Mouse (Mus musculus) limb, embryonic 15.5 days (tissue): Measurements from ENCODE around the gene Cdh23. TPM values are rescaled to one million over a fixed set of nuclear protein-coding genes. Genes with fewer than 3 reads are reported as not detected.

ENCODE experiments used
- ATAC-seq: fragments of 200-750 bp; cut with Nextera tagmentation; 2 replicates; pipeline ENCODE4 v1.8.0; 2017; ENCODE audit warnings: low read depth, moderate TSS enrichment; ENCODE audit not compliant: insufficient number of reproducible peaks, low FRiP score, low TSS enrichment
- H3K27ac ChIP-seq: fragments of 300-500 bp; sonication (generic); 2 replicates; pipeline ENCODE4 v1.5.1; 2015; ENCODE audit warnings: moderate library complexity, mild to moderate bottlenecking, inconsistent platforms
- H3K27me3 ChIP-seq: fragments of 300-500 bp; sonication (generic); 2 replicates; pipeline ENCODE4 v1.6.1; 2015; ENCODE audit warnings: inconsistent platforms
- H3K36me3 ChIP-seq: fragments of 300-500 bp; sonication (generic); 2 replicates; pipeline ENCODE4 v1.6.1; 2015; ENCODE audit warnings: inconsistent platforms
- H3K4me1 ChIP-seq: fragments of 300-500 bp; sonication (generic); 2 replicates; pipeline ENCODE4 v1.6.1; 2015; ENCODE audit warnings: inconsistent platforms
- H3K4me2 ChIP-seq: fragments of 300-500 bp; sonication (generic); 2 replicates; pipeline ENCODE4 v1.6.1; 2015; ENCODE audit warnings: mild to moderate bottlenecking, inconsistent platforms
- H3K4me3 ChIP-seq: fragments of 300-500 bp; sonication (generic); 2 replicates; pipeline ENCODE4 v1.5.1; 2015; ENCODE audit warnings: mild to moderate bottlenecking, inconsistent platforms
- H3K9ac ChIP-seq: fragments of 300-500 bp; sonication (generic); 2 replicates; pipeline ENCODE4 v1.6.1; 2015; ENCODE audit warnings: inconsistent platforms
- H3K9me3 ChIP-seq: fragments of 300-500 bp; sonication (generic); 2 replicates; pipeline ENCODE4 v1.6.1; 2016; ENCODE audit warnings: inconsistent platforms
- WGBS: fragments of 180-500 bp; shearing (Covaris S2); methylation state at CpG from one replicate; pipeline ENCODE4 v1.1.7; 2015; 5-methylcytosine and 5-hydroxymethylcytosine counted together
- polyA plus RNA-seq: library from polyadenylated mRNA; unstranded; fragments of >200 nt; fragmentation: Nextera tagmentation; extraction: Ambion mirVana; gene quantifications from 2 replicates; pipeline ENCODE4 v1.2.1, GENCODE M21; 2015

Cdh23 gene
- polyA plus RNA-seq, 1 experiment from 2014 or later: 1.6 TPM

- no peaks in the 10 kb centered on the region for H3K4me1 ChIP-seq
- 5% methylated on average over 4 of the region's 4 CpGs for WGBS
- H3K4me3 ChIP-seq: no peak overlapping the region
- H3K4me2 ChIP-seq: no peak overlapping the region
- H3K36me3 ChIP-seq: no peaks in the 10 kb centered on the region
- no peak overlapping the region for H3K27ac ChIP-seq
- H3K9me3 ChIP-seq: no peaks in the 10 kb centered on the region
- ATAC-seq: no peak
- 0 out of 2 replicates have a peak, but pooled peaks cover 6% of the 10 kb centered on the region for H3K27me3 ChIP-seq
- no peak overlapping the region for H3K9ac ChIP-seq
These were observed 197.8 kb downstream of the Cdh23 start for GRCm38 (mm10) chr10:60498538-60498937.

- H3K27ac ChIP-seq: no peak overlapping the region
- 30% methylated on average over 6 of the region's 6 CpGs for WGBS
- H3K9me3 ChIP-seq: no peaks in the 10 kb centered on the region
- 0 out of 2 replicates have a peak, but pooled peaks cover 6% of the 10 kb centered on the region for H3K27me3 ChIP-seq
- 0 out of 2 replicates have a peak, but pooled peaks cover 4% of the 10 kb centered on the region for H3K4me1 ChIP-seq
- H3K36me3 ChIP-seq: no peaks in the 10 kb centered on the region
- no peak overlapping the region for H3K4me3 ChIP-seq
- ATAC-seq: no peak
- no peak overlapping the region for H3K4me2 ChIP-seq
- no peak overlapping the region for H3K9ac ChIP-seq
These were observed 201.2 kb downstream of the Cdh23 start for GRCm38 (mm10) chr10:60495070-60495469.

- Histone ChIP-seq H3K36me3 (no peaks in the 10 kb centered on the region), H3K4me3 (no peak overlapping the region), H3K4me2 (no peak overlapping the region), H3K4me1 (peaks cover 7% of the 10 kb centered on the region; the same call in 1 of the 2 replicates), H3K9me3 (no peaks in the 10 kb centered on the region), H3K27me3 (0 out of 2 replicates have a peak, but pooled peaks cover 6% of the 10 kb centered on the region), H3K9ac (no peak overlapping the region), H3K27ac (no peak overlapping the region)
- 54% methylated on average over 2 of the region's 2 CpGs for WGBS
- ATAC-seq: no peak
These were observed 204.8 kb downstream of the Cdh23 start for GRCm38 (mm10) chr10:60491538-60491937.

GRCm38 (mm10) chr10:60481381-60481780, 214.9 kb downstream of the Cdh23 start:
- Histone ChIP-seq H3K4me1 (no peaks in the 10 kb centered on the region), H3K27ac (no peak overlapping the region), H3K4me2 (no peak overlapping the region), H3K9me3 (no peaks in the 10 kb centered on the region; the same call in 1 of the 2 replicates), H3K4me3 (no peak overlapping the region), H3K9ac (no peak overlapping the region), H3K36me3 (no peaks in the 10 kb centered on the region), H3K27me3 (peaks cover 8% of the 10 kb centered on the region)
- WGBS: 86% methylated on average over 6 of the region's 6 CpGs
- no peak for ATAC-seq

- no peaks in the 10 kb centered on the region for H3K4me1 ChIP-seq
- no peak overlapping the region for H3K4me2 ChIP-seq
- ATAC-seq: no peak
- H3K27ac ChIP-seq: no peak overlapping the region
- no peak overlapping the region for H3K9ac ChIP-seq
- H3K36me3 ChIP-seq: no peaks in the 10 kb centered on the region
- peaks cover 21% of the 10 kb centered on the region for H3K27me3 ChIP-seq
- no peak overlapping the region for H3K4me3 ChIP-seq
- WGBS: 65% methylated on average over 5 of the region's 5 CpGs
- H3K9me3 ChIP-seq: no peaks in the 10 kb centered on the region
These were observed 221.7 kb downstream of the Cdh23 start for GRCm38 (mm10) chr10:60474549-60474948.

GRCm38 (mm10) chr10:60473782-60474322, 222.4 kb downstream of the Cdh23 start:
- Histone ChIP-seq H3K36me3 (no peaks in the 10 kb centered on the region), H3K27ac (no peak overlapping the region), H3K9me3 (no peaks in the 10 kb centered on the region), H3K4me2 (no peak overlapping the region), H3K4me1 (no peaks in the 10 kb centered on the region), H3K27me3 (peaks cover 20% of the 10 kb centered on the region), H3K4me3 (no peak overlapping the region), H3K9ac (no peak overlapping the region)
- WGBS: 58% methylated on average over 9 of the region's 9 CpGs
- ATAC-seq: no peak

GRCm38 (mm10) chr10:60467752-60468151, 228.5 kb downstream of the Cdh23 start:
- Histone ChIP-seq H3K36me3 (no peaks in the 10 kb centered on the region), H3K4me3 (no peak overlapping the region), H3K9ac (no peak overlapping the region), H3K27me3 (no peaks in the 10 kb centered on the region), H3K27ac (no peak overlapping the region), H3K4me1 (no peaks in the 10 kb centered on the region), H3K9me3 (no peaks in the 10 kb centered on the region), H3K4me2 (no peak overlapping the region)
- no peak for ATAC-seq
- WGBS: 46% methylated on average over 4 of the region's 4 CpGs

- H3K4me3 ChIP-seq: no peak overlapping the region
- 54% methylated on average over 13 of the region's 13 CpGs for WGBS
- no peak overlapping the region for H3K9ac ChIP-seq
- no peak for ATAC-seq
- no peak overlapping the region for H3K4me2 ChIP-seq
- H3K36me3 ChIP-seq: no peaks in the 10 kb centered on the region
- H3K27ac ChIP-seq: no peak overlapping the region
- H3K27me3 ChIP-seq: no peaks in the 10 kb centered on the region
- H3K4me1 ChIP-seq: no peaks in the 10 kb centered on the region
- no peaks in the 10 kb centered on the region for H3K9me3 ChIP-seq
These were observed 232.2 kb downstream of the Cdh23 start for GRCm38 (mm10) chr10:60463953-60464647.

GRCm38 (mm10) chr10:60456662-60457397, 239.5 kb downstream of the Cdh23 start:
- Histone ChIP-seq H3K36me3 (no peaks in the 10 kb centered on the region), H3K27me3 (no peaks in the 10 kb centered on the region; the same call in 1 of the 2 replicates), H3K9ac (no peak overlapping the region), H3K4me3 (no peak overlapping the region), H3K27ac (no peak overlapping the region), H3K4me1 (no peaks in the 10 kb centered on the region), H3K9me3 (no peaks in the 10 kb centered on the region), H3K4me2 (no peak overlapping the region)
- 30% methylated on average over 8 of the region's 8 CpGs for WGBS
- ATAC-seq: no peak

- no peak overlapping the region for H3K4me3 ChIP-seq
- H3K4me1 ChIP-seq: no peaks in the 10 kb centered on the region
- no peaks in the 10 kb centered on the region for H3K36me3 ChIP-seq
These were observed 241.1 kb downstream of the Cdh23 start for GRCm38 (mm10) chr10:60455193-60455592.

GRCm38 (mm10) chr10:60447186-60447585, 249.1 kb downstream of the Cdh23 start:
- WGBS: 86% methylated on average over 12 of the region's 12 CpGs
- no peak for ATAC-seq
- no peaks in the 10 kb centered on the region for H3K4me1 ChIP-seq
- H3K36me3 ChIP-seq: no peaks in the 10 kb centered on the region
- H3K27me3 ChIP-seq: no peaks in the 10 kb centered on the region
- no peak overlapping the region for H3K4me3 ChIP-seq
- H3K4me2 ChIP-seq: no peak overlapping the region
- H3K9ac ChIP-seq: no peak overlapping the region
- no peak overlapping the region for H3K27ac ChIP-seq
- no peaks in the 10 kb centered on the region for H3K9me3 ChIP-seq

More at GRCm38 (mm10) chr10:60455193-60455592, 241.1 kb downstream of the Cdh23 start:
- 74% methylated on average over 8 of the region's 8 CpGs for WGBS
- no peak overlapping the region for H3K9ac ChIP-seq
- H3K4me2 ChIP-seq: no peak overlapping the region
- no peak overlapping the region for H3K27ac ChIP-seq
- no peaks in the 10 kb centered on the region; the same call in 1 of the 2 replicates for H3K27me3 ChIP-seq
- no peak for ATAC-seq
- no peaks in the 10 kb centered on the region for H3K9me3 ChIP-seq

GRCm38 (mm10) chr10:60445031-60445593, 251.2 kb downstream of the Cdh23 start:
- H3K27me3 ChIP-seq: no peaks in the 10 kb centered on the region
- H3K4me1 ChIP-seq: no peaks in the 10 kb centered on the region
- no peak overlapping the region for H3K4me3 ChIP-seq
- H3K4me2 ChIP-seq: no peak overlapping the region
- H3K9ac ChIP-seq: no peak overlapping the region
- no peaks in the 10 kb centered on the region for H3K36me3 ChIP-seq
- H3K9me3 ChIP-seq: no peaks in the 10 kb centered on the region
- no peak for ATAC-seq
- H3K27ac ChIP-seq: no peak overlapping the region
- WGBS: 66% methylated on average over 8 of the region's 8 CpGs
